Mouse (Mus musculus): Measurements from ENCODE around the gene Slc17a4. TPM values are rescaled to one million over a fixed set of nuclear protein-coding genes. Genes with fewer than 3 reads are reported as not detected.

Gene Slc17a4
- polyA plus RNA-seq, 1 experiment = not detected

DNA sequence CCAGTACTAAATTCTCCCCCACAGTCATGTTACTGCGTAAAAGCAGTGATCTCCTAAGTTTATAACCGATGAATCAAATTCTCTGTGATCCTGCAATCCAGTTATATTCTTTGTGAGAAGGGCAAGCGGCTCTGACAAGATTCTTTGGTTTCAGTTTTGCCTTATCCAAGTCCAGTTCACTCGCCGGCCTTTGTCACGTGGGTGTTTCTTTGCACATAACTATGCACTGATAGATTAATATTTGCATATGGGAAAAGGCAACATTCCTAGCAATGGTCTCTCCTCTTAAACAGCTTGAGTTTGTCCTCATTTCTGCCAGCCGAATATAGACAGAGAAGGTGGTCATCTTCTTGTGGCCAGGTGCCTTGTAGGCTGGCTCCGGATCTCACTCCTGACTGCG lies 15.7 kb upstream of the Slc17a4 start:
- Histone ChIP-seq H3K27ac (ENCODE audit: insufficient read depth, low read length) (no peak overlapping the region), H3K4me3 (ENCODE audit: low read depth, low read length) (no peak overlapping the region)
- no peak for TF ChIP-seq CTCF (IDR thresholded peaks at IDR 0.05; ENCODE audit: low read depth, low read length)
- TF ChIP-seq EP300 (IDR thresholded peaks at IDR 0.05; ENCODE audit: insufficient read depth, low read depth, low read length) = no peak
- TF ChIP-seq POLR2A (IDR thresholded peaks at IDR 0.05; ENCODE audit: insufficient read depth, low read length) = no peak

GRCm38 (mm10) chr13:23928637-23929036 lies 13.8 kb upstream of the Slc17a4 start:
- no peak overlapping the region for H3K27ac ChIP-seq (ENCODE audit: insufficient read depth, low read length)
- no peak for TF ChIP-seq CTCF (IDR thresholded peaks at IDR 0.05; ENCODE audit: low read depth, low read length)
- TF ChIP-seq POLR2A (IDR thresholded peaks at IDR 0.05; ENCODE audit: insufficient read depth, low read length) = no peak
- no peak for TF ChIP-seq EP300 (IDR thresholded peaks at IDR 0.05; ENCODE audit: insufficient read depth, low read depth, low read length)
- H3K9me3 ChIP-seq (replicated peaks; ENCODE audit: control insufficient read depth, insufficient read depth, low read length, poor library complexity, severe bottlenecking) = no peaks in the 10 kb centered on the region
- no peak overlapping the region for H3K9ac ChIP-seq (ENCODE audit: low read depth, poor library complexity, severe bottlenecking)
- H3K4me3 ChIP-seq (ENCODE audit: low read depth, low read length) = no peak overlapping the region
- H3K36me3 ChIP-seq (ENCODE audit: control insufficient read depth, insufficient read depth, low read length, poor library complexity, severe bottlenecking) = no peaks in the 10 kb centered on the region
- H3K27me3 ChIP-seq (ENCODE audit: control insufficient read depth, insufficient read depth, low read length, poor library complexity, severe bottlenecking) = no peaks in the 10 kb centered on the region
- H3K4me1 ChIP-seq (ENCODE audit: control insufficient read depth, insufficient read depth, low read length) = no peaks in the 10 kb centered on the region

More for the DNA sequence above, 15.7 kb upstream of the Slc17a4 start:
- H3K36me3 ChIP-seq (ENCODE audit: control insufficient read depth, insufficient read depth, low read length, poor library complexity, severe bottlenecking) = no peaks in the 10 kb centered on the region
- H3K9me3 ChIP-seq (replicated peaks; ENCODE audit: control insufficient read depth, insufficient read depth, low read length, poor library complexity, severe bottlenecking) = no peaks in the 10 kb centered on the region
- no peak overlapping the region for H3K9ac ChIP-seq (ENCODE audit: low read depth, poor library complexity, severe bottlenecking)
- H3K4me1 ChIP-seq (ENCODE audit: control insufficient read depth, insufficient read depth, low read length) = no peaks in the 10 kb centered on the region
- H3K27me3 ChIP-seq (ENCODE audit: control insufficient read depth, insufficient read depth, low read length, poor library complexity, severe bottlenecking) = no peaks in the 10 kb centered on the region

DNA sequence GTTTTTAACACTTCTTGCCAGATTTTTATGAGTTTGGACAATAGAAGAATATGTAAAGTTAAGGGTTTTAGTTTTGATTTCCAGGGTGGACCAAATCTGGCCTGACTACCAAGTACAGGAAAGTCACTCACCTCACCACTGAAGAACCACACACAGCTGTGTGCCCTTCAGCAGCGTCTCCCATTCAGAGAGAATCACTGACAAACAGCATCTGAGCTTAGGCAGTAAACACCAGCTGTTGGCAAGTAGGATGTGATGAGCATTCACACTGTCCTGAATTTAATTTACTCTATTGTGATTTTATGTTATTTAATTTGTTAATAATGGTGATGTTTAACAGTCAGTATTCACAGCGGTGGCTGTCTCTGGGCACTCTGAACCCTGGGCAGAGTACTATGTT lies 11.0 kb upstream of the Slc17a4 start:
- no peak overlapping the region for H3K27ac ChIP-seq (ENCODE audit: insufficient read depth, low read length)
- no peak for TF ChIP-seq POLR2A (IDR thresholded peaks at IDR 0.05; ENCODE audit: insufficient read depth, low read length)
- TF ChIP-seq CTCF (IDR thresholded peaks at IDR 0.05; ENCODE audit: low read depth, low read length) = no peak
- TF ChIP-seq EP300 (IDR thresholded peaks at IDR 0.05; ENCODE audit: insufficient read depth, low read depth, low read length) = no peak
- H3K36me3 ChIP-seq (ENCODE audit: control insufficient read depth, insufficient read depth, low read length, poor library complexity, severe bottlenecking) = no peaks in the 10 kb centered on the region
- H3K4me1 ChIP-seq (ENCODE audit: control insufficient read depth, insufficient read depth, low read length) = no peaks in the 10 kb centered on the region
- H3K9me3 ChIP-seq (replicated peaks; ENCODE audit: control insufficient read depth, insufficient read depth, low read length, poor library complexity, severe bottlenecking) = no peaks in the 10 kb centered on the region
- H3K4me3 ChIP-seq (ENCODE audit: low read depth, low read length) = no peak overlapping the region
- no peaks in the 10 kb centered on the region for H3K27me3 ChIP-seq (ENCODE audit: control insufficient read depth, insufficient read depth, low read length, poor library complexity, severe bottlenecking)
- H3K9ac ChIP-seq (ENCODE audit: low read depth, poor library complexity, severe bottlenecking) = no peak overlapping the region

DNA sequence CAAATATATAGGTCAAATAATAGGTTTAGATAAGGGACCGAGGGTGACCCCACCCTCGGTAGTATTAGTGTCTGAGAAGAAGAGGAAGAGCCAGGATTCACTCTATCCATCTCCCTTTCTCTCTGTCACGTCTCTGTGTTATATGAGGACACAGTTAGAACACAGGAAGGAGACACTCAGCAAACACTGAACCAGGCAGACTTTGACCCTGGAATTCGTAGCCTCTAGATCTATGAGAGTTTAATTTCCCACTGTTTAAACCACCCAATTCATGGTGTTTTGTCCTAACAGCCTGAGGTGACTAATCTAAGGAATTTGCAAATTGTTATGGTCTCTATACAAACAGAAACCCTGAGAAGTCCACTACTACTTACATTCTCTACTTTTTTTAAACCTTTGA lies 2.9 kb upstream of the Slc17a4 start:
- Histone ChIP-seq H3K27ac (ENCODE audit: insufficient read depth, low read length) (no peak overlapping the region), H3K4me1 (ENCODE audit: control insufficient read depth, insufficient read depth, low read length) (no peaks in the 10 kb centered on the region), H3K4me3 (ENCODE audit: low read depth, low read length) (no peak overlapping the region), H3K36me3 (ENCODE audit: control insufficient read depth, insufficient read depth, low read length, poor library complexity, severe bottlenecking) (no peaks in the 10 kb centered on the region), H3K9me3 (replicated peaks; ENCODE audit: control insufficient read depth, insufficient read depth, low read length, poor library complexity, severe bottlenecking) (no peaks in the 10 kb centered on the region), H3K9ac (ENCODE audit: low read depth, poor library complexity, severe bottlenecking) (no peak overlapping the region), H3K27me3 (ENCODE audit: control insufficient read depth, insufficient read depth, low read length, poor library complexity, severe bottlenecking) (no peaks in the 10 kb centered on the region)
- TF ChIP-seq EP300 (IDR thresholded peaks at IDR 0.05; ENCODE audit: insufficient read depth, low read depth, low read length) (no peak), CTCF (IDR thresholded peaks at IDR 0.05; ENCODE audit: low read depth, low read length) (no peak), POLR2A (IDR thresholded peaks at IDR 0.05; ENCODE audit: insufficient read depth, low read length) (no peak)

GRCm38 (mm10) chr13:23916132-23916531 lies 1.3 kb upstream of the Slc17a4 start:
- Histone ChIP-seq H3K27me3 (ENCODE audit: control insufficient read depth, insufficient read depth, low read length, poor library complexity, severe bottlenecking) (no peaks in the 10 kb centered on the region), H3K27ac (ENCODE audit: insufficient read depth, low read length) (no peak overlapping the region), H3K36me3 (ENCODE audit: control insufficient read depth, insufficient read depth, low read length, poor library complexity, severe bottlenecking) (no peaks in the 10 kb centered on the region), H3K4me1 (ENCODE audit: control insufficient read depth, insufficient read depth, low read length) (no peaks in the 10 kb centered on the region), H3K9me3 (replicated peaks; ENCODE audit: control insufficient read depth, insufficient read depth, low read length, poor library complexity, severe bottlenecking) (no peaks in the 10 kb centered on the region), H3K9ac (ENCODE audit: low read depth, poor library complexity, severe bottlenecking) (no peak overlapping the region), H3K4me3 (ENCODE audit: low read depth, low read length) (no peak overlapping the region)
- TF ChIP-seq EP300 (IDR thresholded peaks at IDR 0.05; ENCODE audit: insufficient read depth, low read depth, low read length) = no peak
- TF ChIP-seq CTCF (IDR thresholded peaks at IDR 0.05; ENCODE audit: low read depth, low read length) = no peak
- no peak for TF ChIP-seq POLR2A (IDR thresholded peaks at IDR 0.05; ENCODE audit: insufficient read depth, low read length)

DNA sequence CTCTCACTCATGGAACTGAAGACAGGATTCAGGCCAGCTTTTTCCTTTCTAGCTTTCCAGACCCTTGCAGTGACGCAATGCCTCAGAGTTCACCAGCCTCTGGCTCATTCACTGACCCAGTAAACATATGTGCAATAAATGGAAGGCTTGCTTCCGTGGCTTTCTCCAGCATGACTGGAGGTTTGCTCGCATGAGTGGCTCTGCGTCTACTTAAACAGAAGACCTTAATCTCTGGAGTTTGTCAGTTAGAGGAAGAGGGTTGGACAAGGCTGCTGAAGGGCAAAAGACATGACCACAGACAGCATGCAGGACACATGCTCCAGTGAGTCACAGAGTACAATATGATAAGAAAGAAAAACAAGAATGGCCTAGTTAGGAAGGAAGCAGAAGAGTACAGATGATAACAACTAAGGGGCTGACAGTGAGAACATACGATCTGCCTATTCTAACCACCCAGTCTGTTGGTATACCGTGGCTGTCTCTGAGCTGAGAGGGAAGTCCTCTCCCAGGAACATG lies 960 bp downstream of the Slc17a4 start:
- no peak for TF ChIP-seq EP300 (IDR thresholded peaks at IDR 0.05; ENCODE audit: insufficient read depth, low read depth, low read length)
- TF ChIP-seq POLR2A (IDR thresholded peaks at IDR 0.05; ENCODE audit: insufficient read depth, low read length) = no peak
- no peak for TF ChIP-seq CTCF (IDR thresholded peaks at IDR 0.05; ENCODE audit: low read depth, low read length)

More for the DNA sequence above, 960 bp downstream of the Slc17a4 start:
- no peak overlapping the region for H3K27ac ChIP-seq (ENCODE audit: insufficient read depth, low read length)
- H3K36me3 ChIP-seq (ENCODE audit: control insufficient read depth, insufficient read depth, low read length, poor library complexity, severe bottlenecking) = no peaks in the 10 kb centered on the region
- no peaks in the 10 kb centered on the region for H3K9me3 ChIP-seq (replicated peaks; ENCODE audit: control insufficient read depth, insufficient read depth, low read length, poor library complexity, severe bottlenecking)
- no peaks in the 10 kb centered on the region for H3K4me1 ChIP-seq (ENCODE audit: control insufficient read depth, insufficient read depth, low read length)
- H3K4me3 ChIP-seq (ENCODE audit: low read depth, low read length) = no peak overlapping the region
- H3K27me3 ChIP-seq (ENCODE audit: control insufficient read depth, insufficient read depth, low read length, poor library complexity, severe bottlenecking) = no peaks in the 10 kb centered on the region
- no peak overlapping the region for H3K9ac ChIP-seq (ENCODE audit: low read depth, poor library complexity, severe bottlenecking)
